Mouse (Mus musculus) large intestine, adult 2 months (tissue): ENCODE results near the gene Zc2hc1b. TPM values are rescaled to one million over a fixed set of nuclear protein-coding genes. Genes with fewer than 3 reads are reported as not detected.

Source experiments
- DNase-seq: peaks from one replicate; pipeline ENCODE4 v3.0.0-alpha.2; 2012; ENCODE audit warnings: low read depth, low spot score
- WGBS: fragments of 180-500 bp; shearing (Covaris S2); methylation state at CpG from one replicate; pipeline ENCODE4 v1.1.7; 2018; 5-methylcytosine and 5-hydroxymethylcytosine counted together
- polyA plus RNA-seq: library from polyadenylated mRNA; depleted of rRNA; stranded (reverse); fragments of >200 nt; gene quantifications from 2 replicates; pipeline ENCODE4 v1.2.3, GENCODE M21; 2012

The Zc2hc1b gene
- polyA plus RNA-seq, 1 experiment: not detected

- DNase-seq: no peak
- 86% methylated on average over 7 of the region's 7 CpGs for WGBS
These were observed 2.4 kb upstream of the Zc2hc1b start for GRCm38 (mm10) chr10:13180211-13180610.

GRCm38 (mm10) chr10:13175866-13176265 is 2.0 kb downstream of the Zc2hc1b start:
- WGBS: 82% methylated on average over 7 of the region's 7 CpGs
- no peak for DNase-seq

- WGBS: 57% methylated on average over 10 of the region's 10 CpGs
- no peak for DNase-seq
These were observed 5.0 kb downstream of the Zc2hc1b start for GRCm38 (mm10) chr10:13172798-13173221.

GRCm38 (mm10) chr10:13171461-13171860 is 6.4 kb downstream of the Zc2hc1b start:
- DNase-seq: no peak
- 45% methylated on average over 2 of the region's 2 CpGs for WGBS

GRCm38 (mm10) chr10:13170739-13171448 is 6.9 kb downstream of the Zc2hc1b start:
- no peak for DNase-seq
- 54% methylated on average over 12 of the region's 12 CpGs for WGBS

- DNase-seq: no peak
These were observed 9.4 kb downstream of the Zc2hc1b start for GRCm38 (mm10) chr10:13168461-13168860.

GRCm38 (mm10) chr10:13162031-13162430 is 15.8 kb downstream of the Zc2hc1b start:
- DNase-seq: no peak
- 81% methylated on average over 4 of the region's 4 CpGs for WGBS

More at GRCm38 (mm10) chr10:13168461-13168860, 9.4 kb downstream of the Zc2hc1b start:
- WGBS: 70% methylated on average over 5 of the region's 5 CpGs

- WGBS: 80% methylated on average over 4 of the region's 4 CpGs
- no peak for DNase-seq
These were observed 16.9 kb downstream of the Zc2hc1b start for GRCm38 (mm10) chr10:13160913-13161312.

- WGBS: 85% methylated on average over 5 of the region's 5 CpGs
These were observed 22.4 kb downstream of the Zc2hc1b start for GRCm38 (mm10) chr10:13155377-13155776.

GRCm38 (mm10) chr10:13152811-13153364 is 24.9 kb downstream of the Zc2hc1b start:
- no peak for DNase-seq
- 89% methylated on average over 4 of the region's 4 CpGs for WGBS

More at GRCm38 (mm10) chr10:13155377-13155776, 22.4 kb downstream of the Zc2hc1b start:
- no peak for DNase-seq

GRCm38 (mm10) chr10:13151353-13151752 is 26.5 kb downstream of the Zc2hc1b start:
- DNase-seq: no peak
- WGBS: 65% methylated on average over 5 of the region's 5 CpGs

GRCm38 (mm10) chr10:13150435-13150834 is 27.4 kb downstream of the Zc2hc1b start:
- 84% methylated on average over 3 of the region's 3 CpGs for WGBS
- no peak for DNase-seq

GRCm38 (mm10) chr10:13140434-13140833 is 37.4 kb downstream of the Zc2hc1b start:
- WGBS: 22% methylated on average over 2 of the region's 2 CpGs
- no peak for DNase-seq

GRCm38 (mm10) chr10:13137906-13138305 is 39.9 kb downstream of the Zc2hc1b start:
- no peak for DNase-seq
- WGBS: 94% methylated on average over 6 of the region's 6 CpGs

GRCm38 (mm10) chr10:13135751-13136150 is 42.1 kb downstream of the Zc2hc1b start:
- DNase-seq: no peak
- 90% methylated on average over 7 of the region's 7 CpGs for whole genome bisulfite sequencing

- DNase-seq: no peak
These were observed 42.5 kb downstream of the Zc2hc1b start for GRCm38 (mm10) chr10:13135276-13135675.

GRCm38 (mm10) chr10:13133850-13134249 is 44.0 kb downstream of the Zc2hc1b start:
- WGBS: 94% methylated on average over 4 of the region's 4 CpGs
- DNase-seq: no peak

More at GRCm38 (mm10) chr10:13135276-13135675, 42.5 kb downstream of the Zc2hc1b start:
- 95% methylated on average over 7 of the region's 7 CpGs for WGBS

- WGBS: 92% methylated on average over 7 of the region's 7 CpGs
- DNase-seq: no peak
These were observed 49.9 kb downstream of the Zc2hc1b start for GRCm38 (mm10) chr10:13127946-13128345.

- 81% methylated on average over 13 of the region's 13 CpGs for WGBS
- DNase-seq: no peak
These were observed 50.5 kb downstream of the Zc2hc1b start for GRCm38 (mm10) chr10:13127335-13127734.

- DNase-seq: no peak
- WGBS: 65% methylated on average over 3 of the region's 3 CpGs
These were observed 52.0 kb downstream of the Zc2hc1b start for GRCm38 (mm10) chr10:13125811-13126210.

GRCm38 (mm10) chr10:13119300-13119699 is 58.5 kb downstream of the Zc2hc1b start:
- DNase-seq: no peak
- 62% methylated on average over 2 of the region's 2 CpGs for WGBS
